Mouse (Mus musculus): Measurements from ENCODE around the gene Clns1a. TPM values are rescaled to one million over a fixed set of nuclear protein-coding genes. Genes with fewer than 3 reads are reported as not detected.
A peak's percentile ranks its signal among the peaks of the same experiment; 100 is the strongest.

Gene Clns1a
- polyA plus RNA-seq, 1 experiment from 2014 or later = 225 TPM

DNA sequence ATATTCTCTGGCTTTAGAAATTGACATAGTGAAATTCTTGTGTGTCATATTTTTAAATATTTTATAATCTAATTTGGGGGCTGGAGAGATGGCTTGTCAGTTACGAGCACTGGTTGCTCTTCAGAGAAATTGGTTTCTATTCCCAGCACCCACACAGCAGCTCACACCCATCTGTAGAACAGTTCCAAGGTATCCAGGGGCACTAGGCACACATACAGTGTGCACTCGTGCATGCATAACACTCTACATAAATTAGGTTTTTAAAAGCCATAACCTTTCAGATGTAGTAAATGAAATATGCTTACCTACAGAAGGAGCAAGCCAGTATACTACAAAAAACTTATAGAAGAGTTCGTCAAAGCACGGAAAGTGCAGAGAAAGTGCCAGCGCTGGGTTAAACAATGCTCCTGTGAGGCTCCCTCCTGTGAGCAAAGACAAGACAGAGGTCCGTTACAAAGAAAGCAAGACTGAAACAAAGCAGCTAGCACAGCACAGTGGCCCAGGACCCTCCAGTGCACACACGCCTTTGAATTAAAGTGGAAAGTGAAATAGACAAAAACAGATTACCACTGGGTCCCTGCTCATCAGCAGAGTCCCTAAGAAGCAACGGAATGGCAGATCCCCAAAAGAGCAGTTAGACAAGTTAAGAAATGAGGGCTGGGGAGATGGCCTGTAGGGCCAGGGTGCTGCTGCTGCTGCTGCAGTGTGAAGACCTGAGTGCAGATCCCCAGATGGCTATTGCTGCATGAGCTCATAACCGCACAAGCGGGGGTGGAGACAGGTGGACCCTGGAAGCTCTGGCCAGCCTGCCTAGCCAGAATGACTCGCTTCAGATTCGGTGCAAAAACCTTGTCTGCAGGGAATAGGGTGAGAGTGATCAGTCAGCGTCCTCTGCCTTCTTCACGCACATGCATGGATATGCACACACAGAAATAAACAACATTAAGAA is 32.5 kb downstream of the Clns1a start:
- no peak for ATAC-seq (ENCODE audit: insufficient number of reproducible peaks, insufficient read depth, low FRiP score, low TSS enrichment)
- Histone ChIP-seq H3K4me1 (no peaks in the 10 kb centered on the region), H3K9me3 (no peaks in the 10 kb centered on the region), H3K9ac (no peak overlapping the region), H3K27ac (no peak overlapping the region), H3K36me3 (0 out of 2 replicates have a peak, but pooled peaks cover 5% of the 10 kb centered on the region), H3K27me3 (no peaks in the 10 kb centered on the region), H3K4me2 (replicated peaks) (no peak overlapping the region), H3K4me3 (no peak overlapping the region)
- WGBS = 62% methylated on average over 14 of the region's 14 CpGs

DNA sequence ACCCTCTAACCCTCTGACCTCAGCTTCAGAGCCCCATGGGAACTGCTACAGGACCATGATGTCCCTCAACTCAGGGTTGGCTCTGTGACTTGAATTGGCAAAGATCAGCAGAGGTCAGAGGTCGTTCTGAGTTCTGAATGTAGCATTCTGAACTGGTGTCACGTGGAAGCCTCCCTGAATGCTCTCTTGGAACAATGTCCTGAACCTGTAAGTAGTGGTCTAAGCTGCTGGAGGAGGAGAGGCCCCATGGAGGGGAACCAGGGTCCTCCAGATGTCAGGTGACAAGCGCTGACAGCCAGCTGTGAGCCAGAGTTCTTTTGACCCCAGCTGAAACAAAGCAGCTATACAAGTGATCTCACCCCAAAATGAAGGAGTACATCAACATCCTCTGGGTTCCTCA is 34.0 kb downstream of the Clns1a start:
- Histone ChIP-seq H3K4me2 (replicated peaks) (no peak overlapping the region), H3K27ac (no peak overlapping the region), H3K36me3 (0 out of 2 replicates have a peak, but pooled peaks cover 5% of the 10 kb centered on the region), H3K4me3 (no peak overlapping the region), H3K27me3 (no peaks in the 10 kb centered on the region), H3K9ac (no peak overlapping the region), H3K4me1 (no peaks in the 10 kb centered on the region), H3K9me3 (no peaks in the 10 kb centered on the region)
- WGBS = 55% methylated on average over 3 of the region's 3 CpGs
- no peak for ATAC-seq (ENCODE audit: insufficient number of reproducible peaks, insufficient read depth, low FRiP score, low TSS enrichment)

DNA sequence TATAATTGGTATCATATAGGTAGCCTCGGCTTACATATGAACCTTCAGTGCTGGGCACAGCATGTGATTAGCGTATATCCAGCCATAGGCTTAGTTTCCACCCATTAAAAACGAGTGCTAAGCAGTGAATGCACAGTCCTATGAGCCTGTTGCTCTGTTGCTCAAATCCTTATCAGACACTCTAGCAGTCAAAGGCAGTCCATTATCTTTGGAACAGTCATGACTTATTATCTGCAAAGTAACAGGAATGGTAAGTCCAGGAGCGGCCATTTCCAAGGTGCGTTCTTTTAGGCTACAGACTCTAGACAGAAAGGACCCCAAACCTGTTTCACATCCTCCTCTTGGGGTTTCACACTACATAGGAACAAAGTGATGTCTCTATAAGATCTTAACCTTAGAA is 37.2 kb downstream of the Clns1a start:
- no peak for ATAC-seq (ENCODE audit: insufficient number of reproducible peaks, insufficient read depth, low FRiP score, low TSS enrichment)
- no peak overlapping the region for H3K4me2 ChIP-seq (replicated peaks)
- H3K9ac ChIP-seq = no peak overlapping the region
- 88% methylated on average over 5 of the region's 5 CpGs for WGBS
- H3K27me3 ChIP-seq = 0 out of 2 replicates have a peak, but pooled peaks cover 7% of the 10 kb centered on the region
- no peak overlapping the region for H3K4me3 ChIP-seq
- H3K27ac ChIP-seq = no peak overlapping the region
- H3K36me3 ChIP-seq = no peaks in the 10 kb centered on the region
- no peaks in the 10 kb centered on the region for H3K9me3 ChIP-seq
- H3K4me1 ChIP-seq = peaks cover 7% of the 10 kb centered on the region; the same call in 1 of the 2 replicates

DNA sequence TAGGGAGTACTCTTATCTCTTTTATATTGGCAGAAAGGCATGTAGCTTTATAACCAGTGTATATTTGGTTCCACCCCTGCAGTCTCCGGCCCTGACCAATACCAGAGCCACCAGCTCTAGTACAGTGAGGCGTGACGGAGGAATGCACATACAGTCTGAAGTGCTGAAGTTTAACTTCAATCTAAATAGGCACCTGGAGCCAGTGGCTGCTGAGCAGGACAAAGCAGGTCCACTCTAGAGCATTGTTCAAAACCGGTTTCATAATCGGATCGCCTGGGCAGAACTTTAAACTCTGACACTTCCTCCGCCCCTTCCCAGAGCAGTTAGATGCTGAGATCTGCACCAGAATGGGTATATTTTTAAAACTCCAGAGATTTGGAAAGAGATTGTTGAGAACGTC is 38.6 kb downstream of the Clns1a start:
- Histone ChIP-seq H3K27me3 (0 out of 2 replicates have a peak, but pooled peaks cover 7% of the 10 kb centered on the region), H3K9me3 (no peaks in the 10 kb centered on the region), H3K27ac (no peak overlapping the region), H3K4me3 (no peak overlapping the region), H3K9ac (no peak overlapping the region), H3K4me1 (peaks cover 7% of the 10 kb centered on the region; the same call in 1 of the 2 replicates), H3K4me2 (replicated peaks) (no peak overlapping the region), H3K36me3 (no peaks in the 10 kb centered on the region)
- 84% methylated on average over 8 of the region's 8 CpGs for WGBS
- ATAC-seq (ENCODE audit: insufficient number of reproducible peaks, insufficient read depth, low FRiP score, low TSS enrichment) = no peak

DNA sequence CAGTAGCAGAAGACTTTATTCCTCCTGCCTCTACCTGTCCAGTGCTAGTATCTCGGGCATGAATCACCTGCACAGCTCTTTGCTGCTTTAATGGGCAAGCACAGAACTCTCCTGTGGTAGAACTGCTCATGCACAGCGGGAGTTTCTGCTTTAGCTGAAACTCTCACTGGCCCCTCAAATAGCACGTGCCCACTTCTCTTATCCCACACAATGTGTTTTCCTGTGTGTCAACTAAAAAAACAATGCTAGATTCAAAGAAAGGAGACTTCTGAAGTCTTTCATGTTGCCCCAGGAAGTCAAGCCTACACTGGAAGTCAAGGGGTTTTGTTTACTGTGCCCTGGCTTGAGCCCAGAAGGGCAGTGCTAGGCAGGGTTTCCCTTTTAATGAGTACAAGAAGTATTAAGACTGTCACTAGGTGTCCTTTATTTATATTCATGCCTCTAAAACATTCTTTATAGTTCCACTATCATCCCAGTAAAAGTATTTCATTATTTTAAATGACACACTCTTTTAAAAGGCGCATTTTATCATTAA is 39.5 kb downstream of the Clns1a start:
- H3K27me3 ChIP-seq = 0 out of 2 replicates have a peak, but pooled peaks cover 7% of the 10 kb centered on the region
- no peak for ATAC-seq (ENCODE audit: insufficient number of reproducible peaks, insufficient read depth, low FRiP score, low TSS enrichment)
- no peak overlapping the region for H3K4me2 ChIP-seq (replicated peaks)
- WGBS = 36% methylated on average over 4 of the region's 4 CpGs
- H3K4me1 ChIP-seq = peaks cover 7% of the 10 kb centered on the region; the same call in 1 of the 2 replicates
- H3K9ac ChIP-seq = no peak overlapping the region
- no peak overlapping the region for H3K27ac ChIP-seq
- H3K36me3 ChIP-seq = no peaks in the 10 kb centered on the region
- no peak overlapping the region for H3K4me3 ChIP-seq
- H3K9me3 ChIP-seq = no peaks in the 10 kb centered on the region

DNA sequence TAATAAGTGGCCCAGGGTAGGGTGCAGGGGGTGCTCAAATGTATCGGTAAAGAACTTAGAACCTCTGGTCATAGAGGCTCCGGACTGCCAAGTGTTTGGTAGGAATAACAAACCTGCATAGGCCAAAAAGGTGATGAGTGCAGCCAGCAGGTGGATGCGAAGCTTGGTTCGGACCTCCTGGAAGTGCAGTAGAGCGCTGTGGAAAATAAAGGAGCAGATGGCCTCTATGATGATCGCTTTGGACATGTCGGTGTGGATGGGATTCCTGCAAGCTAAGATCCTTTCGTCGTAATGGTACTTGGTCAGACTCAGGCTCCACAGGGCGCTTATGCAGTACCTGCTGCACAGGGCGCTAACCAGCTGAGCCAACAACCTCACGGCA is 40.8 kb downstream of the Clns1a start:
- Histone ChIP-seq H3K9me3 (no peaks in the 10 kb centered on the region), H3K27me3 (0 out of 2 replicates have a peak, but pooled peaks cover 7% of the 10 kb centered on the region), H3K36me3 (no peaks in the 10 kb centered on the region), H3K27ac (no peak overlapping the region), H3K9ac (peak overlapping the region; percentile 60), H3K4me2 (replicated peaks) (peak overlapping the region; percentile 94), H3K4me3 (peak overlapping the region; percentile 59), H3K4me1 (peaks cover 7% of the 10 kb centered on the region; the same call in 1 of the 2 replicates)
- ATAC-seq (ENCODE audit: insufficient number of reproducible peaks, insufficient read depth, low FRiP score, low TSS enrichment) = no peak
- WGBS = 7% methylated on average over 12 of the region's 12 CpGs

DNA sequence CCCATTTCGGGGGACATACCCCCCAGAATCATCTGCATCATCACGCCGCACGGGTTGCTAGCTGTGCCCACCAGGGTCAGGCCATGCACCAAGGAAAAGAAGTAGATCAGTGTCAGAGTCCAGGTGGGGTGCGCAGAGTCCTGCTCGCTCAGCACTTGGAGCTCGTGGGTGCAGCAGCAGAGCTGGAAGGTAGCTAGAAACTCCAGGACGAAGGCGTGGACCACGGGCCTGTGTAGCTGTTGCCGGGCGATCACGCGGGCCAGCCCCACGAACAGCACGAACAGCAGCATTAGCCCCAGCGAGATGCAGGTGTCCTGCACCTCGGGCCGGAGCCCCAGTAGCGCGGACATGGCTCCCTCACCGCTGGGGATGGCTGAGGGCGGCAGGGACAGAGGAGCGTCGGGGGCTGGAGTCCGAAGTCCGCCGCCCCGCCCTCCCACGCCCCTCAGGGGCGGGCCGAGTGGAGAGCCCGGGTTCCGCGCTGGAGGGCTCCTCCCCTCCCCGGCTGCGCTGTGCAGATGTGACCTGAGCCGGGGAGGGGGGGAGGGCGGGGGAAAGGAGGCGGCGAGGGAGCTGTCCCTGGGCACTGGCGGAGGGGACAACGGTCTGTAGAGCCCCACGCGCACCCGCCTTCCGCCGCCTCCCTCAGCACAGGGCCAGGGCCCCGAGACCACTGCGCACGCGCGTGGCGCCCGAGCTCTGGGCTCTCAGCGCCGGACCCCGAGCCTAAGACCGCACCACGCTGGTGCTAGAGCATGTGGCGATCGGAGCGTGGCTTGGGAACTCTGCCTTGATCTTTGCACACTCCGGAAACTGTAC is 41.4 kb downstream of the Clns1a start, which contains the start of gene Aqp11:
TSS of gene Aqp11 (minus strand) at position 652 of the 819 bp plus-strand sequence.
- Histone ChIP-seq H3K9me3 (no peaks in the 10 kb centered on the region), H3K27me3 (0 out of 2 replicates have a peak, but pooled peaks cover 7% of the 10 kb centered on the region), H3K27ac (no peak within 1 kb of the TSS), H3K4me2 (replicated peaks) (peak within 1 kb of the TSS; percentile 94), H3K4me3 (peak within 1 kb of the TSS; percentile 59), H3K9ac (peak within 1 kb of the TSS; percentile 60), H3K4me1 (peaks cover 7% of the 10 kb centered on the region; the same call in 1 of the 2 replicates), H3K36me3 (no peaks in the 10 kb centered on the region)
- under 1% methylated on average over 53 of the region's 64 CpGs for WGBS
- peak; percentile 95 for ATAC-seq (ENCODE audit: insufficient number of reproducible peaks, insufficient read depth, low FRiP score, low TSS enrichment)

DNA sequence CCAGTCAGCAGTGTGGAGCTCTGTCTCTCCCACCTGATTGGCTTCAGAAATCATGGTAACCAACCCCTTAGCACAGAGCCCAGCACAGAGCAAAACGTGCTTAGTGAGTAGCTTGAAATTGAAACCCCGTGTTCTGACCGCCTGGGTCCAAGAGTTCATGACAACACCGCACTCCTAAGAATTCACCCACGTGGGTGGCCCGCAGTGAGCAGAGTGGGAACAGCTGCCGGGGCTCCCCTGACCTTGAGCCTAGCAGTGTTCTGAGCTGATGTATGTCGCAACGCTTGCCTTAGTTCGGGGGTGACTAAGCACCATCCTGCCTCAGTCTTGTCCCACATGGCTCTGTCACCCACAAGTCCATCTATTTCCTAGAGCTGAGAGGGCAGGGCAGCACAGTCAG is 44.5 kb downstream of the Clns1a start:
- Histone ChIP-seq H3K4me2 (replicated peaks) (no peak overlapping the region), H3K27me3 (0 out of 2 replicates have a peak, but pooled peaks cover 7% of the 10 kb centered on the region), H3K4me1 (peaks cover 10% of the 10 kb centered on the region), H3K36me3 (no peaks in the 10 kb centered on the region), H3K4me3 (no peak overlapping the region), H3K27ac (no peak overlapping the region), H3K9ac (no peak overlapping the region), H3K9me3 (no peaks in the 10 kb centered on the region)
- WGBS = 34% methylated on average over 10 of the region's 10 CpGs
- no peak for ATAC-seq (ENCODE audit: insufficient number of reproducible peaks, insufficient read depth, low FRiP score, low TSS enrichment)

DNA sequence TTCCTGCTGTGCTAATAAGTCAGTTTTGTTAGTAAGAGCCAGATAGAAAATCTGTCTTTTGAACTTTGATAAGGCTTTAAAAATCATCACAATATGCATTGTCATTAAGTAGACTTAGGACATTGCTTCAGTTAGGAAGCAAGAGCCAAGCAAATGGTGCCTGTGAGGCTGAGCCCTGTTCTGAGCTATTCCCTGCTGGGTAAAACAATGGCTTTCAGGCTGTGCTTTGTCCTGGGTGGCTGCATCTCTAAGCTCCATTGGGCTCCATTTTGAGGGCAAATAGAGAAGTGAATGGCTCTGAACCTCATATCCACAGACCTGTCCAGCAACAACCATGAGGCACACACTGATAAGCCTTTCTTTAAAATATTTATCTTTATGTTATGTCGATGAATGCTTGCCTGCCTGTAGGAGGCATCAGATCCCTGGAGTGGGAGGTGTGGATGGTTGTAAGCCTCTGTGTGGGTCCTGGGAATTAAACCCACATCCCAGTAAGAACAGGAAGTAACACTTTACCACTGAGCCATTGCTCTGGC is 45.4 kb downstream of the Clns1a start:
- Histone ChIP-seq H3K4me3 (no peak overlapping the region), H3K36me3 (no peaks in the 10 kb centered on the region), H3K27me3 (0 out of 2 replicates have a peak, but pooled peaks cover 7% of the 10 kb centered on the region), H3K9ac (no peak overlapping the region), H3K9me3 (no peaks in the 10 kb centered on the region), H3K4me2 (replicated peaks) (no peak overlapping the region), H3K4me1 (peaks cover 10% of the 10 kb centered on the region), H3K27ac (no peak overlapping the region)
- ATAC-seq (ENCODE audit: insufficient number of reproducible peaks, insufficient read depth, low FRiP score, low TSS enrichment) = no peak
- WGBS = 31% methylated on average over 1 of the region's 1 CpGs

DNA sequence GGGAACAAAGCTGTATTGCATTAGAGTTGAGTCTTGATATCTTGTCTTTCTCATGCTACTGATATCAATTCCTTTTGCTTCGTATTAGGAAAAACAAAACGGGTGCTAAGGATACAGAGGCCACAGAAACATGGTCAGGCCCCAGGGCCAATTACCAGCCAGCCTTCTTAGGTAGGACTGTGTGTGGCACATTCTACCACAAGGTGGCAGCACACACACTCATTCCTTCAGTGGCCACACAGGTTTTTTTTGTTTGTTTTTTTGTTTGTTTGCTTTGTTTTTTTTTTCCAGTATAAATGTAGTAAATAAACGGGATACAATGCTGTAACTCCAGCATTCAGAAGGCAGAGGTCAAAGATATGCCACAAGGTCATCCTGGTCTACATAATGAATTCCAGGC is 48.9 kb downstream of the Clns1a start:
- 8% methylated on average over 3 of the region's 3 CpGs for WGBS
- no peak overlapping the region for H3K4me3 ChIP-seq
- no peak overlapping the region for H3K27ac ChIP-seq
- H3K4me2 ChIP-seq (replicated peaks) = no peak overlapping the region
- H3K9me3 ChIP-seq = no peaks in the 10 kb centered on the region
- no peaks in the 10 kb centered on the region for H3K36me3 ChIP-seq
- peaks cover 12% of the 10 kb centered on the region; the same call in 1 of the 2 replicates for H3K4me1 ChIP-seq
- no peak for ATAC-seq (ENCODE audit: insufficient number of reproducible peaks, insufficient read depth, low FRiP score, low TSS enrichment)
- no peaks in the 10 kb centered on the region for H3K27me3 ChIP-seq
- no peak overlapping the region for H3K9ac ChIP-seq

DNA sequence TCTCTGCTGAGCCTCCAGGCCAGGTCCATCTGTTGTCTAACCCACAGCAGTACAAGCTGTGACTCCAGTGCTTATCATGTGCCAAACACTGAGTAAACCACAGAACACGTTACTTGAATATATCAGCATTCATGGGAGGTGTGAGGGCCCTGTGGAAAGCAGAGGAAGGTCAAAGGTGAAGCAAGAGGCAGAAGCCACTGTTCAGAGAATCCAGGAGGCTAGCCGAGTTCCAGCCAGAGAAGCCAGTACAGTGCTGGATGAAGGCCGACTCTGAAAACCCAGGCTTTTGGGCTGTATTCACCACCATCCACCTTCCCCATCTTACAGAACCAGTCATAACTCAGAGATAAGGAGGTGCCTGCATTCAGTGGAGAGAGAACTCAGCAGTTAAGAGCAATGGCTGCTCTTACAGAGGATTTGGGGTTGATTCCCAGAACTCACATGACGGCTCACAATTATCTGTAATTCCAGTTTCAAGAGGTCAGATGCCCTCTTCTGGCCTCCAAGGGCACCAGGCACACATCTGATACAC is 50.8 kb downstream of the Clns1a start:
- H3K4me3 ChIP-seq = no peak overlapping the region
- WGBS = 61% methylated on average over 4 of the region's 4 CpGs
- H3K27ac ChIP-seq = no peak overlapping the region
- no peaks in the 10 kb centered on the region for H3K36me3 ChIP-seq
- no peaks in the 10 kb centered on the region for H3K9me3 ChIP-seq
- ATAC-seq (ENCODE audit: insufficient number of reproducible peaks, insufficient read depth, low FRiP score, low TSS enrichment) = no peak
- H3K4me2 ChIP-seq (replicated peaks) = no peak overlapping the region
- no peaks in the 10 kb centered on the region for H3K27me3 ChIP-seq
- H3K4me1 ChIP-seq = peaks cover 12% of the 10 kb centered on the region; the same call in 1 of the 2 replicates
- H3K9ac ChIP-seq = no peak overlapping the region

Data from embryonic facial prominence, embryonic 12.5 days (tissue).